Mouse (Mus musculus): ENCODE results near the gene Sept3. TPM values are rescaled to one million over a fixed set of nuclear protein-coding genes. Genes with fewer than 3 reads are reported as not detected.

The Sept3 gene
- polyA plus RNA-seq, 1 experiment, result not detected

DNA sequence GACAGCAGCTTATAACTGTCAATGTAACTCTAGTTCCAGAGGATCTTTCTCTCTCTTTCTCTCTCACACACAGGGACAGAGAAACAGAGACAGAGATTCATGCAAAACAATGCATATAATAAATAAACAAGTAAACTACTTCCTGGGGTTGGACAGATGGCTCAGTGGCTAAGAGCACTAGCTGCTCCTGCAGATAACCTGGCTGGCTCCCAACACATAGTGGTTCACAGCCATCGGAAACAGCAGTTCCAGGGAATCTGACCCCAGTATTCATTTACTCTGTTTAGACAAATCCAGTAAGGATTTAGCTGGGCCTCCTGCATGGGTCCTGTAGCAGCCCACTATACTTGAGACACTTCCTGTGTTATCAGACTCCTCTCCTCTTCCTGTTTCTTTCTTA lies 44.9 kb downstream of the Sept3 start:
- H3K4me3 ChIP-seq (replicated peaks), result no peak overlapping the region
- peaks cover 6% of the 10 kb centered on the region for H3K9me3 ChIP-seq (ENCODE audit: control insufficient read depth, low read length)
- TF ChIP-seq GATA1 (IDR thresholded peaks at IDR 0.05; ENCODE audit: low read length) (no peak), TAL1 (IDR thresholded peaks at IDR 0.05; ENCODE audit: low read length) (no peak)

DNA sequence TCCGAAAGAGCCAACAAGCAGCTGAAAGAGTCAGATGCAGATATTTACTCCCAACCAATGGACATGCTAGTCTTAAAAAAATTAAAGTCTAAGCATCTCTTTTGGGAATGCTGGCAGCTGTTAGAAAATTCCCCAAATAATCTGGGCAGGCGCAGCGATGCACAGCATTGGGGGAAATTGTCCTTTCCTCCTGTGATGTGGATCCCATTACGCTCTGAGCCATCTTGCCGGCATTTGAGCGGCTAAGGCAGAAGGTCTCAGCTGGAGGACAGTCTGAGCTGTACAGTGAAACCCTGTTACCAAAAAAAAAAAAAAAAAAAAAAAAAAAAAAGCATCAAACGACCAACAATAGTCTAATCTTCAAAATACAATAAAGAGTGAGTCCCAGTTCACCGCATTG lies 47.5 kb downstream of the Sept3 start:
- no peak for TF ChIP-seq GATA1 (IDR thresholded peaks at IDR 0.05; ENCODE audit: low read length)
- no peak for TF ChIP-seq TAL1 (IDR thresholded peaks at IDR 0.05; ENCODE audit: low read length)
- Histone ChIP-seq H3K4me1 (ENCODE audit: control insufficient read depth) (no peaks in the 10 kb centered on the region), H3K27me3 (ENCODE audit: control insufficient read depth) (0 out of 2 replicates have a peak, but pooled peaks cover 4% of the 10 kb centered on the region), H3K4me3 (replicated peaks) (no peak overlapping the region), H3K9me3 (ENCODE audit: control insufficient read depth, low read length) (peaks cover 6% of the 10 kb centered on the region), H3K36me3 (ENCODE audit: control insufficient read depth) (no peaks in the 10 kb centered on the region)

More for the DNA sequence above, 44.9 kb downstream of the Sept3 start:
- no peaks in the 10 kb centered on the region for H3K4me1 ChIP-seq (ENCODE audit: control insufficient read depth)
- no peaks in the 10 kb centered on the region for H3K36me3 ChIP-seq (ENCODE audit: control insufficient read depth)
- H3K27me3 ChIP-seq (ENCODE audit: control insufficient read depth), result 0 out of 2 replicates have a peak, but pooled peaks cover 4% of the 10 kb centered on the region

- H3K4me3 ChIP-seq (replicated peaks), result no peak overlapping the region
- H3K9me3 ChIP-seq (ENCODE audit: control insufficient read depth, low read length), result peaks cover 6% of the 10 kb centered on the region
- peaks cover 4% of the 10 kb centered on the region for H3K4me1 ChIP-seq (ENCODE audit: control insufficient read depth)
- TF ChIP-seq GATA1 (IDR thresholded peaks at IDR 0.05; ENCODE audit: low read length) (no peak), TAL1 (IDR thresholded peaks at IDR 0.05; ENCODE audit: low read length) (no peak)
- H3K27me3 ChIP-seq (ENCODE audit: control insufficient read depth), result 0 out of 2 replicates have a peak, but pooled peaks cover 4% of the 10 kb centered on the region
- H3K36me3 ChIP-seq (ENCODE audit: control insufficient read depth), result peaks cover 17% of the 10 kb centered on the region
Measured at GRCm38 (mm10) chr15:82325382-82325781, 50.7 kb downstream of the Sept3 start.

- H3K4me1 ChIP-seq (ENCODE audit: control insufficient read depth), result peaks cover 47% of the 10 kb centered on the region
Measured at GRCm38 (mm10) chr15:82335194-82335593, 60.5 kb downstream of the Sept3 start.

GRCm38 (mm10) chr15:82336629-82337028 lies 61.9 kb downstream of the Sept3 start:
- H3K36me3 ChIP-seq (ENCODE audit: control insufficient read depth), result peaks cover 54% of the 10 kb centered on the region
- H3K4me3 ChIP-seq (replicated peaks), result peak overlapping the region; percentile 30

More at GRCm38 (mm10) chr15:82335194-82335593, 60.5 kb downstream of the Sept3 start:
- Histone ChIP-seq H3K27me3 (ENCODE audit: control insufficient read depth) (no peaks in the 10 kb centered on the region), H3K36me3 (ENCODE audit: control insufficient read depth) (peaks cover 66% of the 10 kb centered on the region), H3K4me3 (replicated peaks) (no peak overlapping the region), H3K9me3 (ENCODE audit: control insufficient read depth, low read length) (no peaks in the 10 kb centered on the region)
- no peak for TF ChIP-seq GATA1 (IDR thresholded peaks at IDR 0.05; ENCODE audit: low read length)
- TF ChIP-seq TAL1 (IDR thresholded peaks at IDR 0.05; ENCODE audit: low read length), result no peak

DNA sequence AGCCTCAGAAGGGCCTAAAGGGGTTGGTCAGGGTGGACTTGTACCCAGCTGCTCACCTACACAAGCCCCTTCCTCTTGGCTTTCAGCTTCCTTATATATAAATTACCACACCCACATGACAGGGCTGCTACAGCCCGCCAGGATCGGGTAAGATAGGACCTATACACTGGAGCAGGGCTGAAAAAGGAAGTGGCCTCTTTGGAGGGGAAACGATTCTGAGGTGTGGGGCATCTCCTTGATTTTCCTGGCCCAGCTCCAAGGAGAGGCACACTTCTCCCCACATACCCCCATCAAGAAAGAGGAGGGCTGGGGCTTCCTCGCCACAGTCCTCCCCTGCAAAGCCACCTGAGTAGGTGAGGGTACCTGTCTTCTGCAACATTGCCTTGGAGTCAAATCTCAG lies 63.2 kb downstream of the Sept3 start:
- TF ChIP-seq GATA1 (IDR thresholded peaks at IDR 0.05; ENCODE audit: low read length) (no peak), TAL1 (IDR thresholded peaks at IDR 0.05; ENCODE audit: low read length) (no peak)
- Histone ChIP-seq H3K4me3 (replicated peaks) (peak overlapping the region; percentile 91), H3K4me1 (ENCODE audit: control insufficient read depth) (peaks cover 66% of the 10 kb centered on the region), H3K27me3 (ENCODE audit: control insufficient read depth) (no peaks in the 10 kb centered on the region), H3K9me3 (ENCODE audit: control insufficient read depth, low read length) (no peaks in the 10 kb centered on the region), H3K36me3 (ENCODE audit: control insufficient read depth) (peaks cover 52% of the 10 kb centered on the region)

More at GRCm38 (mm10) chr15:82336629-82337028, 61.9 kb downstream of the Sept3 start:
- H3K27me3 ChIP-seq (ENCODE audit: control insufficient read depth), result no peaks in the 10 kb centered on the region
- TF ChIP-seq GATA1 (IDR thresholded peaks at IDR 0.05; ENCODE audit: low read length), result no peak
- TF ChIP-seq TAL1 (IDR thresholded peaks at IDR 0.05; ENCODE audit: low read length), result no peak
- H3K4me1 ChIP-seq (ENCODE audit: control insufficient read depth), result peaks cover 56% of the 10 kb centered on the region
- H3K9me3 ChIP-seq (ENCODE audit: control insufficient read depth, low read length), result no peaks in the 10 kb centered on the region

GRCm38 (mm10) chr15:82338593-82339112 lies 64.0 kb downstream of the Sept3 start, which contains the start of the genes Naga, Pheta2 and Smdt1:
Naga (minus strand) TSS chr15:82338925.
Pheta2 (plus strand) TSS chr15:82338942.
Smdt1 (plus strand) TSS chr15:82338959.
- TF ChIP-seq GATA1 (IDR thresholded peaks at IDR 0.05; ENCODE audit: low read length) (no peak), TAL1 (IDR thresholded peaks at IDR 0.05; ENCODE audit: low read length) (no peak)
- Histone ChIP-seq H3K4me3 (replicated peaks) (peak within 1 kb of the TSS; percentile 91), H3K9me3 (ENCODE audit: control insufficient read depth, low read length) (peaks cover 2% of the 10 kb centered on the region; the same call in 1 of the 2 replicates), H3K36me3 (ENCODE audit: control insufficient read depth) (peaks cover 53% of the 10 kb centered on the region), H3K4me1 (ENCODE audit: control insufficient read depth) (peaks cover 74% of the 10 kb centered on the region), H3K27me3 (ENCODE audit: control insufficient read depth) (no peaks in the 10 kb centered on the region)

DNA sequence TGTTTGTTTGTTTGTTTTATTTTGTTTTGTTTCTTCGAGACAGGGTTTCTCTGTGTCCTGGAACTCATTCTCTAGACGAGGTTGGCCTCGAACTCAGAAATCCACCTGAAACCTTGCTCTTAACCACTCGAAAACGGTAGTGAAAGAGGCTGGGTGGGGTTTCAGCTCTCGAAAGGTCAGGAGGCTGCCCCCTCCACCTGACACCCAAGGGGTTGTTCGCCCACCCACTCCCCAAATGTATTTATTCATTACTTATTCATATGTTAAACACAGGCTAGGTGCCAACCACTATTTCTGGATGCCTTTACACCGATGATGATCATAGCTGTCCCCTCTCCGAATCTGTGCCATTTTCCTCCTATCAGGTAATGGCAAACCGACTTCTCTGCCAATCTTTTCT lies 64.5 kb downstream of the Sept3 start:
- Histone ChIP-seq H3K27me3 (ENCODE audit: control insufficient read depth) (no peaks in the 10 kb centered on the region), H3K4me1 (ENCODE audit: control insufficient read depth) (peaks cover 79% of the 10 kb centered on the region), H3K36me3 (ENCODE audit: control insufficient read depth) (peaks cover 54% of the 10 kb centered on the region), H3K9me3 (ENCODE audit: control insufficient read depth, low read length) (peaks cover 2% of the 10 kb centered on the region; the same call in 1 of the 2 replicates), H3K4me3 (replicated peaks) (peak overlapping the region; percentile 91)
- TF ChIP-seq TAL1 (IDR thresholded peaks at IDR 0.05; ENCODE audit: low read length) (no peak), GATA1 (IDR thresholded peaks at IDR 0.05; ENCODE audit: low read length) (no peak)

- Histone ChIP-seq H3K36me3 (ENCODE audit: control insufficient read depth) (peaks cover 54% of the 10 kb centered on the region), H3K9me3 (ENCODE audit: control insufficient read depth, low read length) (peaks cover 2% of the 10 kb centered on the region; the same call in 1 of the 2 replicates)
Measured at GRCm38 (mm10) chr15:82339634-82340254, 65.1 kb downstream of the Sept3 start.

More at GRCm38 (mm10) chr15:82339634-82340254, 65.1 kb downstream of the Sept3 start:
- no peak for TF ChIP-seq TAL1 (IDR thresholded peaks at IDR 0.05; ENCODE audit: low read length)
- TF ChIP-seq GATA1 (IDR thresholded peaks at IDR 0.05; ENCODE audit: low read length), result no peak
- H3K4me3 ChIP-seq (replicated peaks), result peak overlapping the region; percentile 91
- no peaks in the 10 kb centered on the region for H3K27me3 ChIP-seq (ENCODE audit: control insufficient read depth)
- H3K4me1 ChIP-seq (ENCODE audit: control insufficient read depth), result peaks cover 85% of the 10 kb centered on the region
